Mouse (Mus musculus) lung, embryonic 15.5 days (tissue): ENCODE data around the gene Nr1h4. TPM values are rescaled to one million over a fixed set of nuclear protein-coding genes. Genes with fewer than 3 reads are reported as not detected.

Source experiments
- ATAC-seq: fragments of 200-750 bp; cut with Nextera tagmentation; 2 replicates; pipeline ENCODE4 v1.8.0; 2017; ENCODE audit warnings: moderate number of reproducible peaks, borderline replicate concordance; ENCODE audit not compliant: low FRiP score, low TSS enrichment; ENCODE audit errors: extremely low read depth
- H3K27ac ChIP-seq: fragments of 300-500 bp; sonication (generic); 2 replicates; pipeline ENCODE4 v1.5.1; 2015; ENCODE audit warnings: moderate library complexity, mild to moderate bottlenecking, inconsistent platforms
- H3K27me3 ChIP-seq: fragments of 300-500 bp; sonication (generic); 2 replicates; pipeline ENCODE4 v1.6.1; 2015; ENCODE audit warnings: inconsistent platforms
- H3K36me3 ChIP-seq: fragments of 300-500 bp; sonication (generic); 2 replicates; pipeline ENCODE4 v1.6.1; 2015; ENCODE audit warnings: inconsistent platforms
- H3K4me1 ChIP-seq: fragments of 300-500 bp; sonication (generic); 2 replicates; pipeline ENCODE4 v1.6.1; 2015; ENCODE audit warnings: inconsistent platforms
- H3K4me2 ChIP-seq: fragments of 300-500 bp; sonication (generic); 2 replicates; pipeline ENCODE4 v1.6.1; 2015; ENCODE audit warnings: inconsistent platforms, mild to moderate bottlenecking, moderate library complexity
- H3K4me3 ChIP-seq: fragments of 300-500 bp; sonication (generic); 2 replicates; pipeline ENCODE4 v1.5.1; 2015; ENCODE audit warnings: mild to moderate bottlenecking, inconsistent platforms
- H3K9ac ChIP-seq: fragments of 300-500 bp; sonication (generic); 2 replicates; pipeline ENCODE4 v1.6.1; 2015; ENCODE audit warnings: inconsistent platforms
- H3K9me3 ChIP-seq: fragments of 300-500 bp; sonication (generic); 2 replicates; pipeline ENCODE4 v1.6.1; 2016; ENCODE audit warnings: inconsistent platforms
- WGBS: fragments of 180-500 bp; shearing (Covaris S2); methylation state at CpG from one replicate; pipeline ENCODE4 v1.1.7; 2015; 5-methylcytosine and 5-hydroxymethylcytosine counted together
- polyA plus RNA-seq: library from polyadenylated mRNA; unstranded; fragments of >200 nt; fragmentation: Nextera tagmentation; extraction: Ambion mirVana; gene quantifications from 2 replicates; pipeline ENCODE4 v1.2.1, GENCODE M21; 2015

Gene Nr1h4
- polyA plus RNA-seq, 1 experiment from 2014 or later = 0.16 TPM

GRCm38 (mm10) chr10:89442640-89443039 is 90.7 kb downstream of the Nr1h4 start:
- peaks cover 1% of the 10 kb centered on the region; the same call in 1 of the 2 replicates for H3K36me3 ChIP-seq
- H3K4me2 ChIP-seq = peak overlapping the region; percentile 73
- peaks cover 15% of the 10 kb centered on the region for H3K4me1 ChIP-seq
- ATAC-seq = no peak
- peak overlapping the region; percentile 82 for H3K4me3 ChIP-seq
- peak overlapping the region; percentile 67 for H3K9ac ChIP-seq
- whole genome bisulfite sequencing = 8% methylated on average over 4 of the region's 4 CpGs
- H3K27me3 ChIP-seq = no peaks in the 10 kb centered on the region
- no peaks in the 10 kb centered on the region for H3K9me3 ChIP-seq
- H3K27ac ChIP-seq = no peak overlapping the region

DNA sequence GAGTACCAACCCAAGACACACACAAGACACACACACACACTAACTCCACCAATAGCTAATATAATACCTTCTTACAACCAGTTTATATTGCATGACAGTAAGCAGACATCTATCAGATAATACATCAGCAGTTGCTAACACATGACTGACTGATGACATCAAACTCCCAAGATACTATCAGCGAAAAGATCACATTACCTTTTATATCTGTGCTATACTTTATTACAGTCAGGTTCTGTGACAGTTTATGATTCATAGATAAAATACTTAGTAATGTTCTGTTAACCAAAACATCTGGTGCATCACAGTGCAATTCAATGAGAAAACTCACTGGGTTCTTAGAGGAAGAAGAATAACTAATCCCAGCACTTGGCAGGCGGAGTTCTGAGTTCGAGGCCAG is 91.4 kb downstream of the Nr1h4 start:
- ATAC-seq = no peak
- no peak overlapping the region for H3K9ac ChIP-seq
- no peak overlapping the region for H3K4me3 ChIP-seq
- H3K36me3 ChIP-seq = peaks cover 7% of the 10 kb centered on the region; the same call in 1 of the 2 replicates
- H3K4me2 ChIP-seq = no peak overlapping the region; the same call in 1 of the 2 replicates
- H3K27ac ChIP-seq = no peak overlapping the region
- no peaks in the 10 kb centered on the region for H3K27me3 ChIP-seq
- peaks cover 15% of the 10 kb centered on the region for H3K4me1 ChIP-seq
- WGBS = 96% methylated on average over 3 of the region's 3 CpGs
- no peaks in the 10 kb centered on the region for H3K9me3 ChIP-seq

DNA sequence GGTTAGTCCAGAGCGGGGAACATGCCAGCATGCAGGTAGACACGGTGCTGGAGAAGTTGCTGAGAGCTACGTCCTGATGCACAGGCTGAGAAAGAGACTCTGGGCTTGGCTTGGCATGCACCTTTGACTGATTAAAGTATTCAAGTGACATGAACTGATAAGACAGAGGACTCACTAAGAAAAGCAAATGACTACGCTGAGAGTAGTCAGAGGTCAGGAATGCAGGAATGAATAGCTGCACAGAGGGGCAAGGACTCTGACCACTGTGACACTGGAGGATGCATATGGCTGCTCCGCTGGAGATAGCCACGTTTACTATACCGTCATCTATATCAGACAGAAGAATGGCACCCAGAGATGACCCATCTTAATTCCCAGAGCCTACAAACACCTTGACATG is 94.0 kb downstream of the Nr1h4 start:
- Histone ChIP-seq H3K4me1 (peaks cover 14% of the 10 kb centered on the region), H3K4me2 (no peak overlapping the region), H3K9ac (no peak overlapping the region), H3K27me3 (no peaks in the 10 kb centered on the region), H3K27ac (no peak overlapping the region), H3K9me3 (no peaks in the 10 kb centered on the region), H3K36me3 (peaks cover 7% of the 10 kb centered on the region; the same call in 1 of the 2 replicates), H3K4me3 (no peak overlapping the region)
- WGBS = 53% methylated on average over 7 of the region's 7 CpGs
- no peak for ATAC-seq

GRCm38 (mm10) chr10:89437996-89438395 is 95.4 kb downstream of the Nr1h4 start:
- Histone ChIP-seq H3K27ac (no peak overlapping the region), H3K9ac (no peak overlapping the region), H3K27me3 (no peaks in the 10 kb centered on the region), H3K4me3 (no peak overlapping the region), H3K4me1 (peaks cover 8% of the 10 kb centered on the region; the same call in 1 of the 2 replicates), H3K9me3 (no peaks in the 10 kb centered on the region), H3K36me3 (peaks cover 15% of the 10 kb centered on the region; the same call in 1 of the 2 replicates), H3K4me2 (no peak overlapping the region)
- ATAC-seq = no peak
- 78% methylated on average over 12 of the region's 12 CpGs for WGBS

GRCm38 (mm10) chr10:89437472-89437871 is 95.9 kb downstream of the Nr1h4 start:
- Histone ChIP-seq H3K9me3 (no peaks in the 10 kb centered on the region), H3K27me3 (no peaks in the 10 kb centered on the region), H3K4me2 (no peak overlapping the region), H3K27ac (no peak overlapping the region), H3K4me1 (peaks cover 4% of the 10 kb centered on the region; the same call in 1 of the 2 replicates), H3K36me3 (peaks cover 15% of the 10 kb centered on the region; the same call in 1 of the 2 replicates), H3K9ac (no peak overlapping the region), H3K4me3 (no peak overlapping the region)
- 86% methylated on average over 9 of the region's 9 CpGs for WGBS
- no peak for ATAC-seq

GRCm38 (mm10) chr10:89435920-89436319 is 97.5 kb downstream of the Nr1h4 start:
- no peak; the same call in 1 of the 2 replicates for ATAC-seq
- 78% methylated on average over 9 of the region's 9 CpGs for WGBS

GRCm38 (mm10) chr10:89435413-89435812 is 98.0 kb downstream of the Nr1h4 start:
- Histone ChIP-seq H3K4me3 (no peak overlapping the region), H3K9ac (no peak overlapping the region), H3K27me3 (no peaks in the 10 kb centered on the region), H3K27ac (no peak overlapping the region), H3K36me3 (peaks cover 22% of the 10 kb centered on the region), H3K4me1 (no peaks in the 10 kb centered on the region), H3K9me3 (no peaks in the 10 kb centered on the region), H3K4me2 (no peak overlapping the region)
- WGBS = 81% methylated on average over 12 of the region's 12 CpGs
- ATAC-seq = peak; percentile 23; the same call in 1 of the 2 replicates

More at GRCm38 (mm10) chr10:89435920-89436319, 97.5 kb downstream of the Nr1h4 start:
- no peak overlapping the region for H3K9ac ChIP-seq
- no peaks in the 10 kb centered on the region for H3K4me1 ChIP-seq
- H3K36me3 ChIP-seq = peaks cover 18% of the 10 kb centered on the region; the same call in 1 of the 2 replicates
- no peak overlapping the region for H3K27ac ChIP-seq
- no peaks in the 10 kb centered on the region for H3K27me3 ChIP-seq
- H3K4me3 ChIP-seq = no peak overlapping the region
- H3K4me2 ChIP-seq = no peak overlapping the region
- no peaks in the 10 kb centered on the region for H3K9me3 ChIP-seq

GRCm38 (mm10) chr10:89434509-89435210 is 98.7 kb downstream of the Nr1h4 start:
- H3K36me3 ChIP-seq = peaks cover 28% of the 10 kb centered on the region
- H3K27ac ChIP-seq = no peak overlapping the region

GRCm38 (mm10) chr10:89432743-89433142 is 100.6 kb downstream of the Nr1h4 start:
- no peak for ATAC-seq
- no peaks in the 10 kb centered on the region for H3K4me1 ChIP-seq
- H3K4me3 ChIP-seq = no peak overlapping the region
- no peak overlapping the region for H3K27ac ChIP-seq
- no peak overlapping the region for H3K9ac ChIP-seq
- peaks cover 45% of the 10 kb centered on the region for H3K36me3 ChIP-seq
- no peaks in the 10 kb centered on the region for H3K27me3 ChIP-seq
- no peaks in the 10 kb centered on the region for H3K9me3 ChIP-seq
- 85% methylated on average over 13 of the region's 13 CpGs for WGBS
- H3K4me2 ChIP-seq = no peak overlapping the region

More at GRCm38 (mm10) chr10:89434509-89435210, 98.7 kb downstream of the Nr1h4 start:
- no peak for ATAC-seq
- Histone ChIP-seq H3K9me3 (no peaks in the 10 kb centered on the region), H3K4me2 (no peak overlapping the region), H3K4me1 (no peaks in the 10 kb centered on the region), H3K27me3 (no peaks in the 10 kb centered on the region), H3K4me3 (no peak overlapping the region), H3K9ac (no peak overlapping the region)
- WGBS = 76% methylated on average over 17 of the region's 17 CpGs

DNA sequence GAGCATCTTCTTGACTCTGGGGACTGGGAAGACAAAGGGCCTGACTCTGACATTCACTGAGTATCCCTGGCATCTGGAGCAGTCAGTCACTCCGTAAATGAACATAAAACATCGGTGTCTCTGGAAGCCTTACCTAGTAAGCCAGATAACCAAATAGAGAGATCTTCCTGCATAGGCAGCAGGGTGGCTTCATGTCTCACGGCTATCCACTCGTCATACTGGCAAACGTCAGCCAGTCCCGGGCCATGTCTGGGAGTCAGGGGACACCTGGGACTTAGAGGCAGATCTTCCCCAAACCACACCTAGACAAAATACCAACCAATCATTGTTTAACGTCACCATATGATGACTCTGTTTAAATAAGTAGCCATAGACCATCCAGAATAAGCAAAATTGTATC is 102.6 kb downstream of the Nr1h4 start:
- WGBS = 92% methylated on average over 7 of the region's 7 CpGs
- H3K4me2 ChIP-seq = no peak overlapping the region
- peaks cover 52% of the 10 kb centered on the region for H3K36me3 ChIP-seq
- no peaks in the 10 kb centered on the region for H3K9me3 ChIP-seq
- H3K4me3 ChIP-seq = no peak overlapping the region
- H3K9ac ChIP-seq = no peak overlapping the region
- no peaks in the 10 kb centered on the region for H3K27me3 ChIP-seq
- no peak overlapping the region for H3K27ac ChIP-seq
- ATAC-seq = no peak
- no peaks in the 10 kb centered on the region for H3K4me1 ChIP-seq

DNA sequence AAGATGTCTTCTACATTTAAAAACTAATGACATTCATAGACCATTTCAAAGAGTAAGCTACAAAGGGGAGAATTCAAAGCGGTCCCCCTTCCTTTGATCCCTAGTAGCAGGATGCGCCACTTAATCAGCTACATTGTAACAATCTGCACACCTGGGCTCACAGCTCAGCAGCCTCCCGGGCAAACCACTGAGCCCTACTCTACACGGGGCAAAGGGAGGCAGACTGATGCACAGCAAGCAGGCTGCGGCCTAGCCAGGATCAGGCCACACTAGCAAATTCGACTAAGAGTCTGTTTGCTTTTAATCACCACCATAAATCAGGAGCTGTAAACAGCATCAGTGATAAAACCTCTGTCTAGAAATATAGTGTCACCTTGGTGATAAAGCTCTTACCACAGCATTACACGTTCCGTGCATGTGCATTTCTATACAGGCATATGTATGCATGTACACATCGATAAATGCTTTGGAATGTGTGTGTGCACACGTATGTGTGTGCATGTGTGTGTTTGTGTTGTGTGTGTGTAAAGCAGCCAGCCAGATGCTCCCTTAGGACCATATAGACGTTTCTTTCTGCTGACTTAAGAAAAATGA is 108.5 kb downstream of the Nr1h4 start:
- no peak overlapping the region for H3K4me2 ChIP-seq

GRCm38 (mm10) chr10:89424217-89424616 is 109.2 kb downstream of the Nr1h4 start:
- Histone ChIP-seq H3K9ac (no peak overlapping the region), H3K4me2 (no peak overlapping the region), H3K4me1 (no peaks in the 10 kb centered on the region), H3K27ac (no peak overlapping the region), H3K4me3 (no peak overlapping the region), H3K9me3 (no peaks in the 10 kb centered on the region), H3K27me3 (no peaks in the 10 kb centered on the region), H3K36me3 (peaks cover 59% of the 10 kb centered on the region)
- no peak for ATAC-seq
- 91% methylated on average over 9 of the region's 9 CpGs for WGBS

More for the DNA sequence above, 108.5 kb downstream of the Nr1h4 start:
- no peak overlapping the region for H3K9ac ChIP-seq
- H3K4me3 ChIP-seq = no peak overlapping the region
- no peaks in the 10 kb centered on the region for H3K27me3 ChIP-seq
- no peak overlapping the region for H3K27ac ChIP-seq
- no peaks in the 10 kb centered on the region for H3K9me3 ChIP-seq
- H3K36me3 ChIP-seq = peaks cover 65% of the 10 kb centered on the region
- 82% methylated on average over 11 of the region's 11 CpGs for WGBS
- no peak for ATAC-seq
- H3K4me1 ChIP-seq = no peaks in the 10 kb centered on the region
